9 mouse cellular contexts compared by ENCODE assay signal in genomic region chr7:122099222-122099621, GRCm38 (mm10). TPM values are rescaled to one million over a fixed set of nuclear protein-coding genes. Genes with fewer than 3 reads are reported as not detected.
DNase-seq lines count a peak whose midpoint lies in the region; ATAC-seq and TF ChIP-seq lines count a peak whose summit lies in the region.
"Had no signal": no experiment of that assay in that cellular context is flagged by ENCODE, and none has a peak within 500 bp of the region (broad histone marks: within the 10 kb centered on the region; RNA-seq: fewer than 3 reads in every experiment).

No protein-coding gene starts in this region.

- H3K27ac ChIP-seq in intestine, embryonic 14.5 days (ENCODE audit: low read depth), result no peak overlapping the region
- H3K27ac ChIP-seq in intestine, embryonic 15.5 days, result no peak overlapping the region
- no peak overlapping the region for H3K27ac ChIP-seq in CH12.LX (ENCODE audit: insufficient read depth, low read depth)
- no peak overlapping the region for H3K27ac ChIP-seq in embryonic facial prominence, embryonic 14.5 days (replicated peaks; ENCODE audit: low read depth, low read length)
- H3K27ac ChIP-seq: heart, embryonic 13.5 days had no signal

- no peak overlapping the region for H3K4me2 ChIP-seq in intestine, embryonic 14.5 days (ENCODE audit: low read length)
- H3K4me2 ChIP-seq in intestine, embryonic 15.5 days (replicated peaks), result no peak overlapping the region
- H3K4me2 ChIP-seq in CH12.LX (ENCODE audit: insufficient read depth, low read depth, poor library complexity, severe bottlenecking), result peak overlapping the region; percentile 63; the same call in 1 of the 2 replicates
- no peak overlapping the region for H3K4me2 ChIP-seq in embryonic facial prominence, embryonic 14.5 days (ENCODE audit: low read depth, low read length)

- TF ChIP-seq EP300 in CH12.LX (IDR thresholded peaks at IDR 0.05; ENCODE audit: low read length), result no peak

- no peaks in the 10 kb centered on the region for H3K9me3 ChIP-seq in intestine, embryonic 14.5 days (ENCODE audit: control insufficient read depth, low read length)
- no peaks in the 10 kb centered on the region for H3K9me3 ChIP-seq in intestine, embryonic 15.5 days
- H3K9me3 ChIP-seq in CH12.LX (replicated peaks; ENCODE audit: low read length), result no peaks in the 10 kb centered on the region
- no peaks in the 10 kb centered on the region for H3K9me3 ChIP-seq in embryonic facial prominence, embryonic 14.5 days (ENCODE audit: control insufficient read depth, low read length)
- H3K9me3 ChIP-seq: heart, embryonic 13.5 days had no signal

- TF ChIP-seq CTCF in CH12.LX (conservative IDR thresholded peaks at IDR 0.05 in 1 of 2, IDR thresholded peaks at IDR 0.05 in 1 of 2; ENCODE audit: low read depth in 2 of 2, low read length in 2 of 2), result peak; percentile 88 to 98

- DNase-seq in intestine, embryonic 14.5 days (ENCODE audit: low spot score), result peak; percentile 60
- peak; percentile 74 for DNase-seq in CH12.LX (ENCODE audit: extremely low read depth)
- peak; percentile 8 for DNase-seq in adrenal gland, postnatal 25 days
- DNase-seq in embryonic facial prominence, embryonic 14.5 days (ENCODE audit: low spot score), result peak; percentile 66
- peak; percentile 38 for DNase-seq in large intestine, adult 2 months (ENCODE audit: low read depth, low spot score)
- peak; percentile 45 to 61 for DNase-seq in natural killer cell, adult 2 months (ENCODE audit: low spot score in 2 of 2)
- DNase-seq in testis, postnatal 10 days (ENCODE audit: low spot score), result no peak

- in situ Hi-C loops in CH12.LX (cut with MboI; ENCODE audit: low pct_ligation_motif_present, low pct_unique_long_range_greater_than_20kb, low sequenced_read_pairs), result loop anchor here (5.0 kb wide), 1 partner anchor 53 kb away; no protein-coding TSS in a partner anchor

- TF ChIP-seq POLR2A in CH12.LX (IDR thresholded peaks at IDR 0.05; ENCODE audit: low read depth, low read length), result no peak

- peaks cover 7% of the 10 kb centered on the region; the same call in 1 of the 2 replicates for H3K4me1 ChIP-seq in intestine, embryonic 14.5 days (replicated peaks; ENCODE audit: control insufficient read depth, insufficient read depth, low read length)
- H3K4me1 ChIP-seq in intestine, embryonic 15.5 days (replicated peaks), result peaks cover 9% of the 10 kb centered on the region
- peaks cover 2 to 20% of the 10 kb centered on the region in 2 experiments; a peak in 3 of 4 replicates for H3K4me1 ChIP-seq in CH12.LX (ENCODE audit: control insufficient read depth in 1 of 2, insufficient read depth in 2 of 2)
- peaks cover 11% of the 10 kb centered on the region; the same call in 1 of the 2 replicates for H3K4me1 ChIP-seq in embryonic facial prominence, embryonic 14.5 days (ENCODE audit: control insufficient read depth, insufficient read depth, low read length)

- ATAC-seq in intestine, embryonic 14.5 days (replicated peaks; ENCODE audit: low FRiP score, low TSS enrichment, low read depth), result no peak
- no peak for ATAC-seq in intestine, embryonic 15.5 days
- ATAC-seq in embryonic facial prominence, embryonic 14.5 days (ENCODE audit: low read depth), result no peak

- H3K9ac ChIP-seq in intestine, embryonic 14.5 days (ENCODE audit: low read length), result no peak overlapping the region
- H3K9ac ChIP-seq in intestine, embryonic 15.5 days, result no peak overlapping the region
- no peak overlapping the region for H3K9ac ChIP-seq in CH12.LX (ENCODE audit: insufficient read depth, low read depth)
- H3K9ac ChIP-seq in embryonic facial prominence, embryonic 14.5 days (ENCODE audit: low read depth, low read length), result no peak overlapping the region

- peaks cover 55% of the 10 kb centered on the region for H3K79me2 ChIP-seq in CH12.LX (replicated peaks; ENCODE audit: control insufficient read depth, extremely low read depth, insufficient read depth, poor library complexity, severe bottlenecking)

- peaks cover 43% of the 10 kb centered on the region for H3K36me3 ChIP-seq in intestine, embryonic 14.5 days (ENCODE audit: control insufficient read depth, insufficient read depth, low read length)
- peaks cover 27% of the 10 kb centered on the region for H3K36me3 ChIP-seq in intestine, embryonic 15.5 days
- peaks cover 42 to 52% of the 10 kb centered on the region in 2 experiments for H3K36me3 ChIP-seq in CH12.LX (replicated peaks in 1 of 2; ENCODE audit: control insufficient read depth in 1 of 2, insufficient read depth in 1 of 2, low read length in 1 of 2)
- H3K36me3 ChIP-seq in embryonic facial prominence, embryonic 14.5 days (ENCODE audit: control insufficient read depth, insufficient read depth, low read length), result peaks cover 43% of the 10 kb centered on the region

- 58% methylated on average over 4 of the region's 4 CpGs for WGBS in intestine, embryonic 14.5 days
- WGBS in intestine, embryonic 15.5 days, result 49% methylated on average over 4 of the region's 4 CpGs
- WGBS in embryonic facial prominence, embryonic 14.5 days, result 65% methylated on average over 4 of the region's 4 CpGs
- 28% methylated on average over 4 of the region's 4 CpGs for WGBS in large intestine, adult 2 months

- peak; percentile 75 for TF ChIP-seq RAD21 in CH12.LX (IDR thresholded peaks at IDR 0.05; ENCODE audit: low read depth, low read length)

- dilution Hi-C loops in CH12.LX (cut with MboI; ENCODE audit: extremely low pct_ligation_motif_present, extremely low pct_unique_long_range_greater_than_20kb, low sequenced_read_pairs), result no loop called here

- H3K27me3 ChIP-seq in intestine, embryonic 14.5 days (replicated peaks; ENCODE audit: control insufficient read depth, insufficient read depth, low read length), result no peaks in the 10 kb centered on the region
- no peaks in the 10 kb centered on the region for H3K27me3 ChIP-seq in intestine, embryonic 15.5 days (replicated peaks)
- no peaks in the 10 kb centered on the region for H3K27me3 ChIP-seq in CH12.LX (replicated peaks)
- H3K27me3 ChIP-seq in embryonic facial prominence, embryonic 14.5 days (replicated peaks; ENCODE audit: control insufficient read depth, insufficient read depth, low read length), result no peaks in the 10 kb centered on the region
- H3K27me3 ChIP-seq: heart, embryonic 13.5 days had no signal

- H3K4me3 ChIP-seq in intestine, embryonic 14.5 days (ENCODE audit: low read depth, low read length), result no peak overlapping the region
- no peak overlapping the region for H3K4me3 ChIP-seq in intestine, embryonic 15.5 days (replicated peaks)
- H3K4me3 ChIP-seq in CH12.LX (replicated peaks in 1 of 3; ENCODE audit: low read depth in 2 of 3, low read length in 2 of 3, poor library complexity in 1 of 3), result no peak overlapping the region
- H3K4me3 ChIP-seq in embryonic facial prominence, embryonic 14.5 days (ENCODE audit: low read depth, low read length), result no peak overlapping the region

RNA-seq across cellular contexts. Expression of gene Ndufab1, which starts 2.5 kb away (rescaled TPM):
- polyA plus RNA-seq in intestine, embryonic 14.5 days (2014; fragmentation: Nextera tagmentation; extraction: Ambion mirVana), result 714 and 762 TPM in 2 replicates
- 907 and 931 TPM in 2 replicates for polyA plus RNA-seq in intestine, embryonic 15.5 days (2015; fragmentation: Nextera tagmentation; extraction: Ambion mirVana)
- total RNA-seq in CH12.LX (2012; rRNA removed) (156 and 162 TPM in 2 replicates), CH12.LX (2014; rRNA removed) (248 and 268 TPM in 2 replicates)
- 302 and 366 TPM in 2 replicates for polyA plus RNA-seq in CH12.LX (2012; ENCODE audit: insufficient read length, low read depth)
- 407 and 491 TPM in 2 replicates for total RNA-seq in adrenal gland, postnatal 25 days (2021)
- 559 and 632 TPM in 2 replicates for polyA plus RNA-seq in embryonic facial prominence, embryonic 14.5 days (2014; fragmentation: Nextera tagmentation; extraction: Ambion mirVana)
- polyA plus RNA-seq in large intestine, adult 2 months (2012; rRNA removed), result 242 and 372 TPM in 2 replicates

RNA-seq across cellular contexts. Expression of gene Ears2, which starts 32.2 kb away (rescaled TPM):
- polyA plus RNA-seq in intestine, embryonic 14.5 days (2014; fragmentation: Nextera tagmentation; extraction: Ambion mirVana), result 19.8 and 21.2 TPM in 2 replicates
- 21.4 and 22.3 TPM in 2 replicates for polyA plus RNA-seq in intestine, embryonic 15.5 days (2015; fragmentation: Nextera tagmentation; extraction: Ambion mirVana)
- total RNA-seq in CH12.LX (2012; rRNA removed), result 11.2 and 14.3 TPM in 2 replicates
- total RNA-seq in CH12.LX (2014; rRNA removed), result 11.8 and 13.2 TPM in 2 replicates
- polyA plus RNA-seq in CH12.LX (2012; ENCODE audit: insufficient read length, low read depth), result 10.6 and 11.7 TPM in 2 replicates
- 18.5 and 19.7 TPM in 2 replicates for total RNA-seq in adrenal gland, postnatal 25 days (2021)
- polyA plus RNA-seq in embryonic facial prominence, embryonic 14.5 days (2014; fragmentation: Nextera tagmentation; extraction: Ambion mirVana), result 17.3 and 19.0 TPM in 2 replicates
- 10.0 and 12.4 TPM in 2 replicates for polyA plus RNA-seq in large intestine, adult 2 months (2012; rRNA removed)

RNA-seq across cellular contexts. Expression of gene Ubfd1, which starts 32.2 kb away (rescaled TPM):
- polyA plus RNA-seq in intestine, embryonic 14.5 days (2014; fragmentation: Nextera tagmentation; extraction: Ambion mirVana), result 76.4 and 78.6 TPM in 2 replicates
- 55.2 and 58.7 TPM in 2 replicates for polyA plus RNA-seq in intestine, embryonic 15.5 days (2015; fragmentation: Nextera tagmentation; extraction: Ambion mirVana)
- total RNA-seq in CH12.LX (2012; rRNA removed) (26.9 and 38.9 TPM in 2 replicates), CH12.LX (2014; rRNA removed) (48.7 and 51.8 TPM in 2 replicates)
- polyA plus RNA-seq in CH12.LX (2012; ENCODE audit: insufficient read length, low read depth), result 36.5 and 49.5 TPM in 2 replicates
- total RNA-seq in adrenal gland, postnatal 25 days (2021), result 53.2 and 56.1 TPM in 2 replicates
- polyA plus RNA-seq in embryonic facial prominence, embryonic 14.5 days (2014; fragmentation: Nextera tagmentation; extraction: Ambion mirVana), result 90.2 and 91.6 TPM in 2 replicates
- polyA plus RNA-seq in large intestine, adult 2 months (2012; rRNA removed), result 18.5 and 23.7 TPM in 2 replicates

RNA-seq across cellular contexts. Expression of gene Palb2, which starts 33.6 kb away (rescaled TPM):
- polyA plus RNA-seq in intestine, embryonic 14.5 days (2014; fragmentation: Nextera tagmentation; extraction: Ambion mirVana), result 16.7 and 19.5 TPM in 2 replicates
- 12.2 and 14.4 TPM in 2 replicates for polyA plus RNA-seq in intestine, embryonic 15.5 days (2015; fragmentation: Nextera tagmentation; extraction: Ambion mirVana)
- 11.7 and 14.4 TPM in 2 replicates for total RNA-seq in CH12.LX (2012; rRNA removed)
- 13.6 and 14.0 TPM in 2 replicates for total RNA-seq in CH12.LX (2014; rRNA removed)
- polyA plus RNA-seq in CH12.LX (2012; ENCODE audit: insufficient read length, low read depth), result 14.6 and 17.5 TPM in 2 replicates
- total RNA-seq in adrenal gland, postnatal 25 days (2021), result 2.8 and 3.2 TPM in 2 replicates
- 9.9 and 12.5 TPM in 2 replicates for polyA plus RNA-seq in embryonic facial prominence, embryonic 14.5 days (2014; fragmentation: Nextera tagmentation; extraction: Ambion mirVana)
- 2.7 and 4.1 TPM in 2 replicates for polyA plus RNA-seq in large intestine, adult 2 months (2012; rRNA removed)

RNA-seq across cellular contexts. Expression of gene Dctn5, which starts 33.6 kb away (rescaled TPM):
- polyA plus RNA-seq in intestine, embryonic 14.5 days (2014; fragmentation: Nextera tagmentation; extraction: Ambion mirVana), result 121 and 129 TPM in 2 replicates
- 112 and 121 TPM in 2 replicates for polyA plus RNA-seq in intestine, embryonic 15.5 days (2015; fragmentation: Nextera tagmentation; extraction: Ambion mirVana)
- total RNA-seq in CH12.LX (2012; rRNA removed) (54.3 and 56.5 TPM in 2 replicates), CH12.LX (2014; rRNA removed) (62.7 and 64.6 TPM in 2 replicates)
- polyA plus RNA-seq in CH12.LX (2012; ENCODE audit: insufficient read length, low read depth), result 74.7 and 76.7 TPM in 2 replicates
- total RNA-seq in adrenal gland, postnatal 25 days (2021), result 60.0 and 77.0 TPM in 2 replicates
- 104 and 115 TPM in 2 replicates for polyA plus RNA-seq in embryonic facial prominence, embryonic 14.5 days (2014; fragmentation: Nextera tagmentation; extraction: Ambion mirVana)
- 76.8 and 78.4 TPM in 2 replicates for polyA plus RNA-seq in large intestine, adult 2 months (2012; rRNA removed)
